Mouse (Mus musculus) lung, embryonic 16.5 days (tissue): ENCODE results near the gene Sgce. TPM values are rescaled to one million over a fixed set of nuclear protein-coding genes. Genes with fewer than 3 reads are reported as not detected.
"Not testable (repeated sequence)": the region's sequence is repeated elsewhere in the genome, so short reads cannot be mapped to it uniquely, and the experiment has no call there.

ENCODE experiments used
- ATAC-seq: fragments of 200-750 bp; cut with Nextera tagmentation; 2 replicates; pipeline ENCODE4 v1.8.0; 2017; ENCODE audit warnings: low read depth, mild to moderate bottlenecking, moderate library complexity
- H3K27ac ChIP-seq: fragments of 300-500 bp; sonication (generic); 2 replicates; pipeline ENCODE4 v1.5.1; 2014; ENCODE audit warnings: mild to moderate bottlenecking, control low read depth, low read length
- H3K27me3 ChIP-seq: fragments of 300-500 bp; sonication (generic); 2 replicates; pipeline ENCODE4 v1.6.1; 2014; ENCODE audit warnings: low read depth, low read length, mixed read lengths; ENCODE audit not compliant: control insufficient read depth, insufficient read depth
- H3K36me3 ChIP-seq: fragments of 300-500 bp; sonication (generic); 2 replicates; pipeline ENCODE4 v1.6.1; 2014; ENCODE audit warnings: low read length; ENCODE audit not compliant: control insufficient read depth, insufficient read depth
- H3K4me1 ChIP-seq: fragments of 300-500 bp; sonication (generic); replicated peaks from 2 replicates; pipeline ENCODE4 v1.6.1; 2014; ENCODE audit warnings: low read length, mixed read lengths; ENCODE audit not compliant: control insufficient read depth, insufficient read depth
- H3K4me2 ChIP-seq: fragments of 300-500 bp; sonication (generic); 2 replicates; pipeline ENCODE4 v1.6.1; 2014; ENCODE audit warnings: low read depth, low read length, control low read depth
- H3K4me3 ChIP-seq: fragments of 300-500 bp; sonication (generic); 2 replicates; pipeline ENCODE4 v1.5.1; 2014; ENCODE audit warnings: mild to moderate bottlenecking, low read length, control low read depth
- H3K9ac ChIP-seq: fragments of 300-500 bp; sonication (generic); 2 replicates; pipeline ENCODE4 v1.6.1; 2014; ENCODE audit warnings: low read length, control low read depth
- H3K9me3 ChIP-seq: fragments of 300-500 bp; sonication (generic); 2 replicates; pipeline ENCODE4 v1.6.1; 2016; ENCODE audit warnings: low read length; ENCODE audit not compliant: control insufficient read depth
- WGBS: fragments of 180-500 bp; shearing (Covaris S2); extraction: QIAGEN DNeasy Blood & Tissue Kit; methylation state at CpG from one replicate; pipeline ENCODE4 v1.1.7; 2014; 5-methylcytosine and 5-hydroxymethylcytosine counted together
- polyA plus RNA-seq: library from polyadenylated mRNA; unstranded; fragments of >200 nt; fragmentation: Nextera tagmentation; extraction: Ambion mirVana; gene quantifications from 2 replicates; pipeline ENCODE4 v1.2.1, GENCODE M21; 2015

The Sgce gene
- 75.6 and 78.0 TPM in 2 replicates for polyA plus RNA-seq

GRCm38 (mm10) chr6:4746696-4747439, at the start of gene Sgce, which contains the start of gene Peg10:
TSS of gene Sgce (minus strand) at chr6:4747207.
TSS of gene Peg10 (plus strand) at chr6:4747306.
- Histone ChIP-seq H3K4me1 (no peaks in the 10 kb centered on the region), H3K27me3 (no peaks in the 10 kb centered on the region), H3K9ac (peak within 1 kb of the TSS; percentile 73), H3K9me3 (peaks cover 24% of the 10 kb centered on the region), H3K27ac (peak within 1 kb of the TSS; percentile 63), H3K4me3 (peak within 1 kb of the TSS; percentile 59), H3K36me3 (no peaks in the 10 kb centered on the region), H3K4me2 (peak within 1 kb of the TSS; percentile 78)
- WGBS = 48% methylated on average over 36 of the region's 38 CpGs
- peak; percentile 59 for ATAC-seq

DNA sequence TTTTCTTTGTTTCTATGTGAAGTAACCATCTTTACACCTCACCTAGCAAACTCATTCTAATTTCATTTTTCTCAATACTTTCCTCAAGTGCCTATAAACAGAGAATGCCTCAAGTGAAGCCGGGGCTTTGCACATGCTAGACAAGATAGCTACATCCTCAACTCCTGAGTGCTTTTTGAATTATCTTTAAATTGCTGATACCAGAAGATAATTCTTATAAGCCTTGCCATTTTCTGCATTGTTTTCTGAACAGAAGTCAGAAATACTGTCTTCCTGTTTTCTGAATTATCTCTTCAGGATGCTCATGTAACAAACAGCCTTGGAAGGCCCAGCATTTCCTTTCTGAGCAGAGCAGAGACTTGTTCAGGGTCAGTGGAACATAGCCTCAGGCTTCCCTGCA, 49.3 kb upstream of the Sgce start:
- no peaks in the 10 kb centered on the region for H3K36me3 ChIP-seq
- no peak overlapping the region for H3K27ac ChIP-seq
- no peak overlapping the region for H3K4me3 ChIP-seq
- H3K4me2 ChIP-seq = no peak overlapping the region
- ATAC-seq = no peak
- WGBS = 88% methylated on average over 1 of the region's 1 CpGs
- no peaks in the 10 kb centered on the region for H3K9me3 ChIP-seq
- no peaks in the 10 kb centered on the region for H3K27me3 ChIP-seq
- no peaks in the 10 kb centered on the region for H3K4me1 ChIP-seq
- no peak overlapping the region for H3K9ac ChIP-seq

- 28% methylated on average over 2 of the region's 2 CpGs for WGBS
- peak; percentile 94 for ATAC-seq
- H3K9me3 ChIP-seq = no peaks in the 10 kb centered on the region
- H3K27me3 ChIP-seq = no peaks in the 10 kb centered on the region
- no peaks in the 10 kb centered on the region for H3K4me1 ChIP-seq
- H3K9ac ChIP-seq = no peak overlapping the region
- no peak overlapping the region for H3K4me3 ChIP-seq
- no peak overlapping the region for H3K27ac ChIP-seq
- no peak overlapping the region for H3K4me2 ChIP-seq
- no peaks in the 10 kb centered on the region for H3K36me3 ChIP-seq
Measured at GRCm38 (mm10) chr6:4762252-4762651, 15.2 kb upstream of the Sgce start.

DNA sequence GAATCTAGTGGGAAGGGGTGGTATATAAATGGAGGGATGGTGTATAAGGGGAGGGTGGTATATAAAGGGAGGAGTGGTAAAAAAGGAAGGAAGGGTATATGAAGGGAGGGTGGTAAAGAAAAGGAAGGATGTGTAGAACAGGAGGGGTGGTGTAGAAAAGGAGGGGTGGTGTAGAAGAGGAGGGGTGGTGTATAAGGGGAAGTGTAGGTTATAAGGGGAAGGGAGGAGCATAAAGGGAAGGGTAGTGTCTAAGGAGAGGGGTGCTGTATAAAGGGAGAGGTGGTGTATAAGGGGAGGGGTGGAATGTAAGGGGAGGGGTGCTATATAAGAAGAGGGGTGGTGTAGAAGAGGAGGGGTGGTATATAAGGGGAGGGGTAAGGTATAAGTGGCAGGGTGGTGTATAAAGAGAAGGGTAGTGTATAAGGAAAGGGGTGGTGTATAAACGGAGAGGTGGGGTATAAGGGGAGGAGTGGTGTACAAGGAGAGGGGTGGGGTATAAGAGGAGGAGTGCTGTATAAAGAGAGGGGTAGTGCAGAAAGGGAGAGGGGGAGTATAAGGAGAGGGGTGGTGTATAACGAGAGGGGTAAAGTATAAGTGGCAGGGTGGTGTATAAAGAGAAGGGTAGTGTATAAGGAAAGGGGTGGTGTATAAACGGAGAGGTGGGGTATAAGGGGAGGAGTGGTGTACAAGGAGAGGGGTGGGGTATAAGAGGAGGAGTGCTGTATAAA, 14.6 kb upstream of the Sgce start:
- H3K27ac ChIP-seq, H3K4me1 ChIP-seq, H3K36me3 ChIP-seq, H3K9me3 ChIP-seq, ATAC-seq, H3K27me3 ChIP-seq, H3K4me3 ChIP-seq, H3K9ac ChIP-seq, H3K4me2 ChIP-seq: not testable (repeated sequence)
- WGBS = 35% methylated on average over 3 of the region's 3 CpGs

GRCm38 (mm10) chr6:4754886-4755285, 7.9 kb upstream of the Sgce start:
- Histone ChIP-seq H3K4me3 (no peak overlapping the region), H3K27ac (no peak overlapping the region), H3K36me3 (peaks cover 2% of the 10 kb centered on the region; the same call in 1 of the 2 replicates), H3K9me3 (peaks cover 13% of the 10 kb centered on the region), H3K4me2 (no peak overlapping the region), H3K4me1 (no peaks in the 10 kb centered on the region), H3K27me3 (no peaks in the 10 kb centered on the region), H3K9ac (no peak overlapping the region)
- WGBS = 95% methylated on average over 16 of the region's 16 CpGs
- ATAC-seq = no peak

- WGBS = 91% methylated on average over 10 of the region's 10 CpGs
- peaks cover 13% of the 10 kb centered on the region for H3K9me3 ChIP-seq
- H3K4me2 ChIP-seq = no peak overlapping the region
- no peak overlapping the region for H3K4me3 ChIP-seq
- no peaks in the 10 kb centered on the region for H3K27me3 ChIP-seq
- peaks cover 2% of the 10 kb centered on the region; the same call in 1 of the 2 replicates for H3K36me3 ChIP-seq
- no peaks in the 10 kb centered on the region for H3K4me1 ChIP-seq
- ATAC-seq = no peak
- no peak overlapping the region for H3K27ac ChIP-seq
- H3K9ac ChIP-seq = no peak overlapping the region
Measured at GRCm38 (mm10) chr6:4754286-4754685, 7.3 kb upstream of the Sgce start.

DNA sequence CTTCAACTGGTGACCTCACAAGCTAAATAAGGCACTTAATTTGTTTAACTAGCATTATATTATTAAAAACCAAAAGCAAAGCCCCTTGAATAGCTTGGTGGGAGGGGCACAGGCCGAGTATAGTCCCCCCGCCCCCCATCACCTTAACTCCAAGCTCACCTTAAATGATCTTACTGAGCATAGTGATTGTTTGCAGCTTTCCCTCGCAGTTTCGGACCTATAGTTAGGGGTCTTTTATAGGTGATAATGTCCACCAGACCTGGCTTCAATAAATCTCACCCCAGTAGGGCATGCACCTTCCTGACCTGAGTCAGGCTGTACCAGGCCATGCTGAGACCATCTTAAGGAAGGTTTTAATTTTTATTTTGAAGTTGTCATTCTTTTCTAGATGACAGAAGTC, 4.3 kb upstream of the Sgce start:
- no peaks in the 10 kb centered on the region for H3K27me3 ChIP-seq
- H3K4me1 ChIP-seq = no peaks in the 10 kb centered on the region
- H3K4me2 ChIP-seq = no peak overlapping the region
- H3K9ac ChIP-seq = no peak overlapping the region
- 70% methylated on average over 4 of the region's 4 CpGs for WGBS
- peaks cover 37% of the 10 kb centered on the region for H3K9me3 ChIP-seq
- peaks cover 2% of the 10 kb centered on the region; the same call in 1 of the 2 replicates for H3K36me3 ChIP-seq
- no peak for ATAC-seq
- no peak overlapping the region for H3K27ac ChIP-seq
- no peak overlapping the region for H3K4me3 ChIP-seq

DNA sequence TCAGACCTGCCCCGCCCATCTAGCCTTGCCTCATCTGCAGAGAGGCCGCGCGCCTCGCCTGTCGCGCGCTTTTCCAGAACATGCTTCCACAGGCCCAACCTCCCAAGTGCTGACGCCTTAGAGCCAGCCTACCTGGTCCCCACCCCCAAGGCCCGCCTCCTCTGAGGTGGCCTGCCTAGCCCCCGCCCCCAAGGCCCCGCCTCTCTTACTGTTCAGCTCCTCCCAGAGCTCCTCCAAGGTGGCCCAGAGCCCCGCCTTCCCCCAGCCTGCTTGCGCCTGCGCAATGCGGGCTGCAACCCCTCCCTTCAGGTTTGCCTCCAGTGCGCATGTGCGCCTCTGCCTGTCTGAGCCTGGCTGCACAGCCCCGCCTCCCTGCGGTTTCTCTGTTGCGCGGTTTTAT, 2.1 kb upstream of the Sgce start:
- Histone ChIP-seq H3K4me3 (peak overlapping the region; percentile 59), H3K9ac (no peak overlapping the region), H3K9me3 (peaks cover 24% of the 10 kb centered on the region), H3K4me1 (no peaks in the 10 kb centered on the region), H3K36me3 (no peaks in the 10 kb centered on the region), H3K27ac (no peak overlapping the region), H3K4me2 (peak overlapping the region; percentile 78), H3K27me3 (no peaks in the 10 kb centered on the region)
- peak; percentile 95 for ATAC-seq
- WGBS = 40% methylated on average over 17 of the region's 22 CpGs

GRCm38 (mm10) chr6:4748506-4748961, 1.5 kb upstream of the Sgce start:
- H3K9me3 ChIP-seq = peaks cover 24% of the 10 kb centered on the region
- H3K4me3 ChIP-seq = peak overlapping the region; percentile 59
- peak overlapping the region; percentile 78 for H3K4me2 ChIP-seq
- H3K27me3 ChIP-seq = no peaks in the 10 kb centered on the region
- WGBS = 48% methylated on average over 15 of the region's 15 CpGs
- no peak overlapping the region for H3K27ac ChIP-seq
- H3K36me3 ChIP-seq = no peaks in the 10 kb centered on the region
- ATAC-seq = peak; percentile 5; the same call in 1 of the 2 replicates
- no peak overlapping the region for H3K9ac ChIP-seq
- no peaks in the 10 kb centered on the region for H3K4me1 ChIP-seq
